ENCODE assay signal across 9 mouse cellular contexts in the genomic region with DNA sequence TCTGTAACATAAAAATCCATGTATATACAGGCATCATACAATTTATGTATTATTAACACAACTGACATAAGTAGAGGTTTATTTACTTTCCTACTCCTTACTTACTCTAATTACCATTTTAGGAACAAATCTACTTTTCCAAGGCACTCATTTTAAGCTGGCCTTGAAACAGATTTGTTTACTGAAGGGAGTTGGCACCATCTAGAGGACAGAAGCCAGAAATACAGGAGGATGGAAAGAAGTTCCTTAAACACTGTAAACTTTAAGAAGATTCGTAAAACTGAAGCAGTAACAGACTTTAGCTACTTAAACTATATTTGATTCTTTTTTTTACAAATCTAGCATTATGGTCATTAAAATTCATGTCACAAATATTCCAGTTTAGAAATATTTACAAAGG. TPM values are rescaled to one million over a fixed set of nuclear protein-coding genes. Genes with fewer than 3 reads are reported as not detected.
DNase-seq lines count a peak whose midpoint lies in the region; ATAC-seq lines count a peak whose summit lies in the region.
"Had no signal": no experiment of that assay in that cellular context is flagged by ENCODE, and none has a peak within 500 bp of the region (broad histone marks: within the 10 kb centered on the region; RNA-seq: fewer than 3 reads in every experiment).

No protein-coding gene starts in this region.

- intact Hi-C loops in heart, postnatal 10 days (cut with DNase I), result loop anchor here (1.0 to 2.0 kb wide), 3 partner anchors 31 to 361 kb away; a partner anchor contains a TSS

- 39% methylated on average over 1 of the region's 1 CpGs for WGBS in heart, embryonic 10.5 days

- no peaks in the 10 kb centered on the region for H3K9me3 ChIP-seq in heart, embryonic 10.5 days
- H3K9me3 ChIP-seq: limb, embryonic 15.5 days had no signal

- no peaks in the 10 kb centered on the region for H3K4me1 ChIP-seq in heart, embryonic 10.5 days
- H3K4me1 ChIP-seq: limb, embryonic 15.5 days had no signal

- no peaks in the 10 kb centered on the region for H3K36me3 ChIP-seq in heart, embryonic 10.5 days
- H3K36me3 ChIP-seq: limb, embryonic 15.5 days had no signal

- H3K27ac ChIP-seq in heart, embryonic 10.5 days, result no peak overlapping the region
- H3K27ac ChIP-seq: limb, embryonic 15.5 days had no signal

- ATAC-seq in megakaryocyte, adult 5-6 weeks (ENCODE audit: poor library complexity, severe bottlenecking), result peak; percentile 68

- H3K4me3 ChIP-seq in heart, embryonic 10.5 days, result no peak overlapping the region
- H3K4me3 ChIP-seq: limb, embryonic 15.5 days had no signal

- no peaks in the 10 kb centered on the region for H3K27me3 ChIP-seq in heart, embryonic 10.5 days (ENCODE audit: insufficient read depth, poor library complexity, severe bottlenecking)
- H3K27me3 ChIP-seq: limb, embryonic 15.5 days had no signal

- peak; percentile 47 to 64 for DNase-seq in heart, postnatal 10 days
- no peak for DNase-seq in heart, embryonic 10.5 days (ENCODE audit: low spot score)
- peak; percentile 30 for DNase-seq in right cerebral cortex, adult 18-20 months
- no peak for DNase-seq in right cerebral cortex, postnatal 14 days
- DNase-seq in brain, embryonic 18.5 days (ENCODE audit: low read depth, low spot score), result peak; percentile 61
- no peak for DNase-seq in right cerebral cortex, postnatal 36 days (ENCODE audit: low spot score in 2 of 2)
- DNase-seq in frontal cortex, postnatal 14 days (ENCODE audit: low spot score in 2 of 2), result no peak

RNA-seq across cellular contexts. Expression of a gene that starts 8.5 kb away (rescaled TPM):
- 1 to 10 TPM in 1 of 2 experiments, under 1 TPM in 1; 0.93 to 1.1 TPM for total RNA-seq in heart, postnatal 10 days (2021)
- polyA plus RNA-seq in heart, embryonic 10.5 days (2016; fragmentation: Nextera tagmentation; extraction: Ambion mirVana), result 1.5 and 2.4 TPM in 2 replicates
- 25.0 and 31.4 TPM in 2 replicates for total RNA-seq in megakaryocyte, adult 5-6 weeks (2015)
- total RNA-seq in megakaryocyte, adult 5-6 weeks (2017), result 8.4 and 9.6 TPM in 2 replicates

RNA-seq across cellular contexts. Expression of a gene that starts 29.2 kb away (rescaled TPM):
- total RNA-seq in heart, postnatal 10 days (2021), result under 1 TPM; 0.17 to 0.32 TPM
- 0.53 and 0.69 TPM in 2 replicates for polyA plus RNA-seq in heart, embryonic 10.5 days (2016; fragmentation: Nextera tagmentation; extraction: Ambion mirVana)
- 0.22 TPM in 1 of 2 replicates, not detected in the other for total RNA-seq in megakaryocyte, adult 5-6 weeks (2015)
- 0.48 TPM in 1 of 2 replicates, not detected in the other for total RNA-seq in megakaryocyte, adult 5-6 weeks (2017)

RNA-seq across cellular contexts. Expression of a gene that starts 30.7 kb away (rescaled TPM):
- 1 to 10 TPM; 6.5 to 8.1 TPM for total RNA-seq in heart, postnatal 10 days (2021)
- polyA plus RNA-seq in heart, embryonic 10.5 days (2016; fragmentation: Nextera tagmentation; extraction: Ambion mirVana), result 7.7 and 7.9 TPM in 2 replicates
- total RNA-seq in megakaryocyte, adult 5-6 weeks (2015), result 9.7 and 10.6 TPM in 2 replicates
- total RNA-seq in megakaryocyte, adult 5-6 weeks (2017), result 7.0 and 7.8 TPM in 2 replicates

Comparison
In these comparisons a context has a peak if more than half of its experiments do, and no peak if none do; other contexts are left out.
1. DNase-seq: peak in heart, postnatal 10 days (2 of 2), right cerebral cortex, adult 18-20 months (single experiment) and brain, embryonic 18.5 days (single experiment); none in heart, embryonic 10.5 days (single experiment), right cerebral cortex, postnatal 14 days (single experiment), right cerebral cortex, postnatal 36 days (0 of 2) and frontal cortex, postnatal 14 days (0 of 2).
2. RNA of a gene that starts 8.5 kb away (total RNA-seq): 8.4 to 31.4 TPM in megakaryocyte, adult 5-6 weeks; 0.93 to 1.1 TPM in heart, postnatal 10 days; every median in the first group is over 4 times any median in the second.